16 mouse cellular contexts compared by ENCODE assay signal in genomic region chr15:103297313-103297712, GRCm38 (mm10). TPM values are rescaled to one million over a fixed set of nuclear protein-coding genes. Genes with fewer than 3 reads are reported as not detected.
A peak's percentile ranks its signal among the peaks of the same experiment; 100 is the strongest.
DNase-seq lines count a peak whose midpoint lies in the region; ATAC-seq and TF ChIP-seq lines count a peak whose summit lies in the region.
"Had no signal": no experiment of that assay in that cellular context is flagged by ENCODE, and none has a peak within 500 bp of the region (broad histone marks: within the 10 kb centered on the region; RNA-seq: fewer than 3 reads in every experiment).

No protein-coding gene starts in this region.

- no peaks in the 10 kb centered on the region for H3K9me3 ChIP-seq in kidney, embryonic 16.5 days (ENCODE audit: low read length)
- H3K9me3 ChIP-seq in forebrain, embryonic 12.5 days = no peaks in the 10 kb centered on the region
- no peaks in the 10 kb centered on the region for H3K9me3 ChIP-seq in hindbrain, postnatal 0 days (ENCODE audit: low read length)
- no peaks in the 10 kb centered on the region for H3K9me3 ChIP-seq in midbrain, embryonic 16.5 days (replicated peaks; ENCODE audit: control insufficient read depth, low read length, poor library complexity, severe bottlenecking)
- H3K9me3 ChIP-seq: G1E; heart, embryonic 15.5 days; liver, embryonic 12.5 days had no signal

- no peak for DNase-seq in kidney, adult 18-20 months
- DNase-seq in hindbrain, postnatal 0 days (ENCODE audit: low spot score) = peak; percentile 19
- DNase-seq in frontal cortex, postnatal 14 days (ENCODE audit: low spot score in 2 of 2) = no peak
- no peak for DNase-seq in embryo, embryonic 9.5 days (ENCODE audit: extremely low spot score)
- no peak for DNase-seq in adrenal gland, postnatal 10 days
- DNase-seq: kidney, adult 11 months; thymus, adult 18-20 months had no signal

- peaks cover 72% of the 10 kb centered on the region for H3K4me1 ChIP-seq in kidney, embryonic 16.5 days (ENCODE audit: insufficient read depth, low read length)
- H3K4me1 ChIP-seq in forebrain, embryonic 12.5 days = peaks cover 71% of the 10 kb centered on the region
- peaks cover 21% of the 10 kb centered on the region for H3K4me1 ChIP-seq in hindbrain, postnatal 0 days (ENCODE audit: insufficient read depth, low read length)
- H3K4me1 ChIP-seq in midbrain, embryonic 16.5 days (ENCODE audit: control insufficient read depth, insufficient read depth, low read length) = peaks cover 53% of the 10 kb centered on the region

- no peak overlapping the region for H3K4me2 ChIP-seq in kidney, embryonic 16.5 days (replicated peaks; ENCODE audit: low read depth, low read length)
- H3K4me2 ChIP-seq in forebrain, embryonic 12.5 days = 0 out of 2 replicates have a peak overlapping the region, but pooled peaks have one; percentile 2
- H3K4me2 ChIP-seq in hindbrain, postnatal 0 days (ENCODE audit: low read depth, low read length) = no peak overlapping the region
- no peak overlapping the region for H3K4me2 ChIP-seq in midbrain, embryonic 16.5 days (ENCODE audit: low read length)
- H3K4me2 ChIP-seq: heart, embryonic 15.5 days; liver, embryonic 12.5 days had no signal

- peaks cover 23% of the 10 kb centered on the region for H3K36me3 ChIP-seq in kidney, embryonic 16.5 days (ENCODE audit: insufficient read depth, low read length)
- peaks cover 29% of the 10 kb centered on the region for H3K36me3 ChIP-seq in forebrain, embryonic 12.5 days (replicated peaks)
- peaks cover 8% of the 10 kb centered on the region; the same call in 1 of the 2 replicates for H3K36me3 ChIP-seq in hindbrain, postnatal 0 days (ENCODE audit: insufficient read depth, low read length)
- H3K36me3 ChIP-seq in midbrain, embryonic 16.5 days (ENCODE audit: control insufficient read depth, insufficient read depth, low read length) = peaks cover 6% of the 10 kb centered on the region

- peak overlapping the region; percentile 89 for H3K27ac ChIP-seq in kidney, embryonic 16.5 days (ENCODE audit: low read length)
- peak overlapping the region; percentile 99 for H3K27ac ChIP-seq in forebrain, embryonic 12.5 days
- H3K27ac ChIP-seq in hindbrain, postnatal 0 days = peak overlapping the region; percentile 37; the same call in 1 of the 2 replicates
- H3K27ac ChIP-seq in midbrain, embryonic 16.5 days (ENCODE audit: low read length) = peak overlapping the region; percentile 96
- H3K27ac ChIP-seq: heart, embryonic 15.5 days; liver, embryonic 12.5 days had no signal

- no peak for ATAC-seq in kidney, embryonic 16.5 days (ENCODE audit: low FRiP score, low TSS enrichment)
- ATAC-seq in forebrain, embryonic 12.5 days (ENCODE audit: low FRiP score) = no peak
- no peak for ATAC-seq in hindbrain, postnatal 0 days
- ATAC-seq in midbrain, embryonic 16.5 days = no peak
- ATAC-seq: activated CD4-positive, CD25-positive, alpha-beta regulatory T cell, adult 4 months; liver, embryonic 12.5 days had no signal

- no peak overlapping the region for H3K9ac ChIP-seq in kidney, embryonic 16.5 days (replicated peaks; ENCODE audit: low read length)
- peak overlapping the region; percentile 38; the same call in 1 of the 2 replicates for H3K9ac ChIP-seq in forebrain, embryonic 12.5 days
- no peak overlapping the region for H3K9ac ChIP-seq in hindbrain, postnatal 0 days (replicated peaks; ENCODE audit: low read length)
- H3K9ac ChIP-seq in midbrain, embryonic 16.5 days (ENCODE audit: low read depth, low read length) = no peak overlapping the region; the same call in 1 of the 2 replicates
- H3K9ac ChIP-seq: heart, embryonic 15.5 days; liver, embryonic 12.5 days had no signal

- no peak overlapping the region for H3K4me3 ChIP-seq in kidney, embryonic 16.5 days (ENCODE audit: low read length)
- no peak overlapping the region for H3K4me3 ChIP-seq in forebrain, embryonic 12.5 days (replicated peaks)
- no peak overlapping the region for H3K4me3 ChIP-seq in hindbrain, postnatal 0 days (ENCODE audit: low read length)
- H3K4me3 ChIP-seq in midbrain, embryonic 16.5 days (ENCODE audit: low read depth, low read length) = no peak overlapping the region
- H3K4me3 ChIP-seq: heart, embryonic 15.5 days; liver, embryonic 12.5 days had no signal

- TF ChIP-seq CTCF in hindbrain, postnatal 0 days (IDR thresholded peaks at IDR 0.05; ENCODE audit: low read depth) = no peak

- H3K27me3 ChIP-seq in kidney, embryonic 16.5 days (ENCODE audit: insufficient read depth, low read length) = no peaks in the 10 kb centered on the region
- H3K27me3 ChIP-seq in forebrain, embryonic 12.5 days = no peaks in the 10 kb centered on the region
- H3K27me3 ChIP-seq in hindbrain, postnatal 0 days (ENCODE audit: insufficient read depth, low read length) = no peaks in the 10 kb centered on the region
- H3K27me3 ChIP-seq in midbrain, embryonic 16.5 days (ENCODE audit: control insufficient read depth, insufficient read depth, low read depth, low read length) = no peaks in the 10 kb centered on the region
- H3K27me3 ChIP-seq: heart, embryonic 15.5 days had no signal

- WGBS in kidney, embryonic 16.5 days = 34% methylated on average over 6 of the region's 6 CpGs
- WGBS in forebrain, embryonic 12.5 days = 52% methylated on average over 6 of the region's 6 CpGs
- 35% methylated on average over 6 of the region's 6 CpGs for WGBS in hindbrain, postnatal 0 days
- 30% methylated on average over 6 of the region's 6 CpGs for WGBS in midbrain, embryonic 16.5 days

RNA-seq across cellular contexts. Expression of gene Gpr84, which starts 13.1 kb away (rescaled TPM):
- 0.30 and 0.67 TPM in 2 replicates for polyA plus RNA-seq in kidney, embryonic 16.5 days (2015; fragmentation: Nextera tagmentation; extraction: Ambion mirVana)
- 0.10 and 0.37 TPM in 2 replicates for polyA plus RNA-seq in forebrain, embryonic 12.5 days (2016; fragmentation: Nextera tagmentation; extraction: Ambion mirVana)
- 0.58 and 0.86 TPM in 2 replicates for total RNA-seq in hindbrain, postnatal 0 days (2014; rRNA removed)
- 0.30 and 0.37 TPM in 2 replicates for polyA plus RNA-seq in hindbrain, postnatal 0 days (2015; fragmentation: Nextera tagmentation; extraction: Ambion mirVana)
- 0.40 and 0.64 TPM in 2 replicates for polyA plus RNA-seq in midbrain, embryonic 16.5 days (2015; fragmentation: Nextera tagmentation; extraction: Ambion mirVana)
- not detected for total RNA-seq in adrenal gland, postnatal 10 days (2021)
- total RNA-seq: G1E; gastrocnemius, adult 18-20 months had no signal
- polyA plus RNA-seq: activated CD4-positive, CD25-positive, alpha-beta regulatory T cell, adult 4 months; G1E had no signal

RNA-seq across cellular contexts. Expression of gene Copz1, which starts 24.8 kb away (rescaled TPM):
- 324 and 333 TPM in 2 replicates for polyA plus RNA-seq in kidney, embryonic 16.5 days (2015; fragmentation: Nextera tagmentation; extraction: Ambion mirVana)
- polyA plus RNA-seq in forebrain, embryonic 12.5 days (2016; fragmentation: Nextera tagmentation; extraction: Ambion mirVana) = 226 and 228 TPM in 2 replicates
- total RNA-seq in hindbrain, postnatal 0 days (2014; rRNA removed) = 149 and 155 TPM in 2 replicates
- polyA plus RNA-seq in hindbrain, postnatal 0 days (2015; fragmentation: Nextera tagmentation; extraction: Ambion mirVana) = 181 TPM in 2 replicates
- polyA plus RNA-seq in midbrain, embryonic 16.5 days (2015; fragmentation: Nextera tagmentation; extraction: Ambion mirVana) = 200 and 205 TPM in 2 replicates
- total RNA-seq in adrenal gland, postnatal 10 days (2021) = 100 to 1,000 TPM; 114 TPM

RNA-seq across cellular contexts. Expression of gene Nfe2, which starts 39.1 kb away (rescaled TPM):
- polyA plus RNA-seq in kidney, embryonic 16.5 days (2015; fragmentation: Nextera tagmentation; extraction: Ambion mirVana) = 3.8 and 4.2 TPM in 2 replicates
- polyA plus RNA-seq in forebrain, embryonic 12.5 days (2016; fragmentation: Nextera tagmentation; extraction: Ambion mirVana) = 2.1 and 3.4 TPM in 2 replicates
- total RNA-seq in hindbrain, postnatal 0 days (2014; rRNA removed) = 0.63 TPM in 1 of 2 replicates, not detected in the other
- 0.20 and 0.33 TPM in 2 replicates for polyA plus RNA-seq in hindbrain, postnatal 0 days (2015; fragmentation: Nextera tagmentation; extraction: Ambion mirVana)
- 0.52 and 0.68 TPM in 2 replicates for polyA plus RNA-seq in midbrain, embryonic 16.5 days (2015; fragmentation: Nextera tagmentation; extraction: Ambion mirVana)
- total RNA-seq in adrenal gland, postnatal 10 days (2021) = 1 to 10 TPM; 3.2 to 4.3 TPM
- total RNA-seq: gastrocnemius, adult 18-20 months; layer of hippocampus, postnatal 14 days had no signal

RNA-seq across cellular contexts. Expression of gene Zfp385a, which starts 42.6 kb away (rescaled TPM):
- polyA plus RNA-seq in kidney, embryonic 16.5 days (2015; fragmentation: Nextera tagmentation; extraction: Ambion mirVana) = 12.4 and 14.4 TPM in 2 replicates
- polyA plus RNA-seq in forebrain, embryonic 12.5 days (2016; fragmentation: Nextera tagmentation; extraction: Ambion mirVana) = 16.1 and 16.8 TPM in 2 replicates
- 20.6 and 25.8 TPM in 2 replicates for total RNA-seq in hindbrain, postnatal 0 days (2014; rRNA removed)
- polyA plus RNA-seq in hindbrain, postnatal 0 days (2015; fragmentation: Nextera tagmentation; extraction: Ambion mirVana) = 19.8 and 23.1 TPM in 2 replicates
- polyA plus RNA-seq in midbrain, embryonic 16.5 days (2015; fragmentation: Nextera tagmentation; extraction: Ambion mirVana) = 20.1 and 22.7 TPM in 2 replicates
- 10 to 100 TPM; 20.1 to 24.2 TPM for total RNA-seq in adrenal gland, postnatal 10 days (2021)
- polyA plus RNA-seq: activated CD4-positive, CD25-positive, alpha-beta regulatory T cell, adult 4 months had no signal

RNA-seq across cellular contexts. Expression of gene Hnrnpa1, which starts 57.1 kb away (rescaled TPM):
- polyA plus RNA-seq in kidney, embryonic 16.5 days (2015; fragmentation: Nextera tagmentation; extraction: Ambion mirVana) = 831 and 924 TPM in 2 replicates
- 1,521 and 1,527 TPM in 2 replicates for polyA plus RNA-seq in forebrain, embryonic 12.5 days (2016; fragmentation: Nextera tagmentation; extraction: Ambion mirVana)
- total RNA-seq in hindbrain, postnatal 0 days (2014; rRNA removed) = 117 and 148 TPM in 2 replicates
- 596 and 630 TPM in 2 replicates for polyA plus RNA-seq in hindbrain, postnatal 0 days (2015; fragmentation: Nextera tagmentation; extraction: Ambion mirVana)
- polyA plus RNA-seq in midbrain, embryonic 16.5 days (2015; fragmentation: Nextera tagmentation; extraction: Ambion mirVana) = 630 and 680 TPM in 2 replicates
- total RNA-seq in adrenal gland, postnatal 10 days (2021) = 100 to 1,000 TPM; 248 to 299 TPM

Comparison
In these comparisons a context has a peak if more than half of its experiments do, and no peak if none do; other contexts are left out.
1. H3K27ac ChIP-seq: peak in every context shown above with its lines; median percentile 99 in forebrain, embryonic 12.5 days; 96 in midbrain, embryonic 16.5 days; 89 in kidney, embryonic 16.5 days; 37 in hindbrain, postnatal 0 days.